Mouse (Mus musculus) urinary bladder, adult 18-20 months (tissue): ENCODE measurements at regions not wholly inside any gene's neighbourhood (a gene's known extent, or its start where the extent isn't known, plus 50 kb on each side); places are given as distances from the start of the nearest gene placed in this dataset.

Experiments
- DNase-seq, 2 experiments: peaks; one replicate each; pipeline ENCODE4 v3.0.0; 2022; ENCODE audit warnings: low spot score in 2 of 2, mixed read lengths in 2 of 2

GRCm38 (mm10) chr2:115441100-115441499 lies 140.4 kb upstream of the BC052040 start:
- no peak for DNase-seq

GRCm38 (mm10) chr2:115449783-115450483 lies 131.6 kb upstream of the BC052040 start:
- no peak for DNase-seq

GRCm38 (mm10) chr2:115455593-115455992 lies 125.9 kb upstream of the BC052040 start:
- DNase-seq: no peak

- no peak for DNase-seq
These were observed 125.0 kb upstream of the BC052040 start for GRCm38 (mm10) chr2:115456372-115457022.

GRCm38 (mm10) chr2:115460028-115460881 lies 121.3 kb upstream of the BC052040 start:
- DNase-seq: no peak

- no peak for DNase-seq
These were observed 120.7 kb upstream of the BC052040 start for GRCm38 (mm10) chr2:115460882-115461151.

GRCm38 (mm10) chr2:115466170-115466569 lies 115.3 kb upstream of the BC052040 start:
- DNase-seq: no peak

GRCm38 (mm10) chr2:115467107-115467745 lies 114.3 kb upstream of the BC052040 start:
- no peak for DNase-seq

- DNase-seq: no peak
These were observed 113.6 kb upstream of the BC052040 start for GRCm38 (mm10) chr2:115467936-115468335.

- DNase-seq: no peak
These were observed 113.0 kb upstream of the BC052040 start for GRCm38 (mm10) chr2:115468471-115468909.

- DNase-seq: no peak
These were observed 112.2 kb upstream of the BC052040 start for GRCm38 (mm10) chr2:115469165-115469821.

GRCm38 (mm10) chr2:115472393-115472792 lies 109.1 kb upstream of the BC052040 start:
- no peak for DNase-seq

GRCm38 (mm10) chr2:115483418-115484288 lies 97.9 kb upstream of the BC052040 start:
- DNase-seq: peak in 1 of 2 experiments; percentile 73

- DNase-seq: no peak
These were observed 93.1 kb upstream of the BC052040 start for GRCm38 (mm10) chr2:115488465-115488864.

- DNase-seq: no peak
These were observed 88.5 kb upstream of the BC052040 start for GRCm38 (mm10) chr2:115493020-115493419.

- DNase-seq: no peak
These were observed 81.6 kb upstream of the BC052040 start for GRCm38 (mm10) chr2:115499904-115500303.

- DNase-seq: no peak
These were observed 72.0 kb upstream of the BC052040 start for GRCm38 (mm10) chr2:115509527-115509926.

GRCm38 (mm10) chr2:115511146-115511545 lies 70.4 kb upstream of the BC052040 start:
- no peak for DNase-seq

- no peak for DNase-seq
These were observed 69.6 kb upstream of the BC052040 start for GRCm38 (mm10) chr2:115511612-115512525.
